Mouse (Mus musculus): Measurements from ENCODE around the gene Klhl15. TPM values are rescaled to one million over a fixed set of nuclear protein-coding genes. Genes with fewer than 3 reads are reported as not detected.
A peak's percentile ranks its signal among the peaks of the same experiment; 100 is the strongest.
"Not testable (repeated sequence)": the region's sequence is repeated elsewhere in the genome, so short reads cannot be mapped to it uniquely, and the experiment has no call there.

Klhl15 gene
- polyA plus RNA-seq (2012; rRNA removed), result 5.6 and 9.1 TPM in 2 replicates

GRCm38 (mm10) chrX:94234532-94235189 is at the start of gene Klhl15:
Gene Klhl15, plus strand, starts transcription at chrX:94234599.
- WGBS, result 9% methylated on average over 65 of the region's 70 CpGs
- Histone ChIP-seq H3K4me3 (replicated peaks; ENCODE audit: extremely low read depth, low read depth, low read length) (peak within 1 kb of the TSS; percentile 73), H3K4me1 (ENCODE audit: control insufficient read depth, insufficient read depth, low read length) (no peaks in the 10 kb centered on the region)
- TF ChIP-seq POLR2A (IDR thresholded peaks at IDR 0.05; ENCODE audit: borderline replicate concordance, extremely low read depth, low read depth, low read length) (peak; percentile 70; the same call in 1 of the 2 replicates), CTCF (IDR thresholded peaks at IDR 0.05; ENCODE audit: insufficient read depth, low read length) (no peak)
- peak; percentile 85 for DNase-seq

- H3K4me1 ChIP-seq (ENCODE audit: control insufficient read depth, insufficient read depth, low read length), result no peaks in the 10 kb centered on the region
- no peak overlapping the region for H3K4me3 ChIP-seq (replicated peaks; ENCODE audit: extremely low read depth, low read depth, low read length)
- TF ChIP-seq POLR2A (IDR thresholded peaks at IDR 0.05; ENCODE audit: borderline replicate concordance, extremely low read depth, low read depth, low read length) (no peak), CTCF (IDR thresholded peaks at IDR 0.05; ENCODE audit: insufficient read depth, low read length) (peak; percentile 7; the same call in 1 of the 2 replicates)
- DNase-seq, result no peak
- whole genome bisulfite sequencing, result 36% methylated on average over 1 of the region's 1 CpGs
These were observed 49.2 kb upstream of the Klhl15 start for GRCm38 (mm10) chrX:94185156-94185555.

- WGBS, result 66% methylated on average over 4 of the region's 4 CpGs
- H3K4me3 ChIP-seq (replicated peaks; ENCODE audit: extremely low read depth, low read depth, low read length); DNase-seq; H3K4me1 ChIP-seq (ENCODE audit: control insufficient read depth, insufficient read depth, low read length): not testable (repeated sequence)
These were observed 40.5 kb upstream of the Klhl15 start for GRCm38 (mm10) chrX:94193901-94194300.

- WGBS, result 85% methylated on average over 5 of the region's 5 CpGs
- TF ChIP-seq POLR2A (IDR thresholded peaks at IDR 0.05; ENCODE audit: borderline replicate concordance, extremely low read depth, low read depth, low read length), result no peak
- peak; percentile 37; the same call in 1 of the 2 replicates for TF ChIP-seq CTCF (IDR thresholded peaks at IDR 0.05; ENCODE audit: insufficient read depth, low read length)
- DNase-seq, result peak; percentile 6
- Histone ChIP-seq H3K4me3 (replicated peaks; ENCODE audit: extremely low read depth, low read depth, low read length) (no peak overlapping the region), H3K4me1 (ENCODE audit: control insufficient read depth, insufficient read depth, low read length) (no peaks in the 10 kb centered on the region)
These were observed 36.6 kb upstream of the Klhl15 start for GRCm38 (mm10) chrX:94197789-94198188.

- Histone ChIP-seq H3K4me3 (replicated peaks; ENCODE audit: extremely low read depth, low read depth, low read length) (peak overlapping the region; percentile 100), H3K4me1 (ENCODE audit: control insufficient read depth, insufficient read depth, low read length) (no peaks in the 10 kb centered on the region)
- WGBS, result 1% methylated on average over 12 of the region's 12 CpGs
- no peak for DNase-seq
- no peak for TF ChIP-seq CTCF (IDR thresholded peaks at IDR 0.05; ENCODE audit: insufficient read depth, low read length)
- TF ChIP-seq POLR2A (IDR thresholded peaks at IDR 0.05; ENCODE audit: borderline replicate concordance, extremely low read depth, low read depth, low read length), result no peak
These were observed 22.2 kb upstream of the Klhl15 start for GRCm38 (mm10) chrX:94212264-94212596.

GRCm38 (mm10) chrX:94212597-94213321 is 21.6 kb upstream of the Klhl15 start, which contains the start of gene Eif2s3x:
Gene Eif2s3x, minus strand, starts transcription at chrX:94212862.
- WGBS, result under 1% methylated on average over 52 of the region's 52 CpGs
- no peaks in the 10 kb centered on the region for H3K4me1 ChIP-seq (ENCODE audit: control insufficient read depth, insufficient read depth, low read length)
- peak; percentile 76 for DNase-seq
- peak within 1 kb of the TSS; percentile 100 for H3K4me3 ChIP-seq (replicated peaks; ENCODE audit: extremely low read depth, low read depth, low read length)
- TF ChIP-seq POLR2A (IDR thresholded peaks at IDR 0.05; ENCODE audit: borderline replicate concordance, extremely low read depth, low read depth, low read length) (peak; percentile 60; the same call in 1 of the 2 replicates), CTCF (IDR thresholded peaks at IDR 0.05; ENCODE audit: insufficient read depth, low read length) (peak; percentile 56)

GRCm38 (mm10) chrX:94213384-94213783 is 21.0 kb upstream of the Klhl15 start:
- Histone ChIP-seq H3K4me3 (replicated peaks; ENCODE audit: extremely low read depth, low read depth, low read length) (no peak overlapping the region), H3K4me1 (ENCODE audit: control insufficient read depth, insufficient read depth, low read length) (no peaks in the 10 kb centered on the region)
- no peak for DNase-seq
- WGBS, result 3% methylated on average over 7 of the region's 7 CpGs
- TF ChIP-seq CTCF (IDR thresholded peaks at IDR 0.05; ENCODE audit: insufficient read depth, low read length) (no peak), POLR2A (IDR thresholded peaks at IDR 0.05; ENCODE audit: borderline replicate concordance, extremely low read depth, low read depth, low read length) (no peak)

- no peak for DNase-seq
- H3K4me3 ChIP-seq (replicated peaks; ENCODE audit: extremely low read depth, low read depth, low read length), result no peak overlapping the region
- H3K4me1 ChIP-seq (ENCODE audit: control insufficient read depth, insufficient read depth, low read length), result no peaks in the 10 kb centered on the region
- TF ChIP-seq POLR2A (IDR thresholded peaks at IDR 0.05; ENCODE audit: borderline replicate concordance, extremely low read depth, low read depth, low read length) (no peak), CTCF (IDR thresholded peaks at IDR 0.05; ENCODE audit: insufficient read depth, low read length) (no peak)
- 44% methylated on average over 5 of the region's 5 CpGs for WGBS
These were observed 967 bp upstream of the Klhl15 start for GRCm38 (mm10) chrX:94233432-94233831.

GRCm38 (mm10) chrX:94233936-94234531 is 365 bp upstream of the Klhl15 start:
- no peaks in the 10 kb centered on the region for H3K4me1 ChIP-seq (ENCODE audit: control insufficient read depth, insufficient read depth, low read length)
- no peak for DNase-seq
- TF ChIP-seq CTCF (IDR thresholded peaks at IDR 0.05; ENCODE audit: insufficient read depth, low read length) (no peak), POLR2A (IDR thresholded peaks at IDR 0.05; ENCODE audit: borderline replicate concordance, extremely low read depth, low read depth, low read length) (no peak)
- peak overlapping the region; percentile 64 for H3K4me3 ChIP-seq (replicated peaks; ENCODE audit: extremely low read depth, low read depth, low read length)
- WGBS, result 18% methylated on average over 25 of the region's 25 CpGs
